Mouse (Mus musculus) testis, adult 2 months (tissue): ENCODE measurements around the gene Mrps27.

Experiments used
- CTCF ChIP-seq: fragments of 200-500 bp; IDR thresholded peaks from 2 replicates; pipeline ENCODE4 v1.5.1; 2012; ENCODE audit warnings: low read depth, mild to moderate bottlenecking, inconsistent platforms, low read length, moderate library complexity; ENCODE audit not compliant: control insufficient read depth, insufficient read depth, insufficient replicate concordance
- POLR2A ChIP-seq: fragments of 200-500 bp; IDR thresholded peaks from 2 replicates; pipeline ENCODE4 v1.6.1; 2012; ENCODE audit warnings: low read depth, mild to moderate bottlenecking, inconsistent platforms, low read length, moderate library complexity; ENCODE audit not compliant: control insufficient read depth

DNA sequence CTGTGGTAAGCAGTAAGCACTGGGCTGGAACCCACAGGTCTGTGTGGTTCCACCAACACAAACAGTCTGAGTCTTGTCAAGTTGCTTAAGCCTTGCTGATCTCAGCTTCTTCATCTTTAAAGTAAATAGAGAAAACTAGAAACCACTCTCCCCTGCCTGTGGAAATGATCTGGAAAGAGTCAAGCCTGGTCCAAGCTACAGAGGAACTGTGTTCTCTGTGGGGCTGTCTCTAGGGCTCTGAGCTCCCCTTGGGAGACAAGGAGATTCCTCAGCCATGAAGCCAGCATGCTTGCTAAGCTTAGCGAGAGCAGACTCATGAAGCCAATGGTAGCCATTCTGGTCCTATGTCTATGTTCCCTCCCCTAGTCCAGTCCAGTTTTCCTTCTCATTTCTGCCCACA, 33.6 kb downstream of the Mrps27 start:
- TF ChIP-seq CTCF (no peak), POLR2A (no peak)
